Mouse (Mus musculus): ENCODE results near the gene Casp7.

Gene Casp7

GRCm38 (mm10) chr19:56424606-56425395 is 27.9 kb downstream of the Casp7 start:
- no peak for DNase-seq (ENCODE audit: extremely low spot score)

- DNase-seq (ENCODE audit: extremely low spot score): no peak
Measured at GRCm38 (mm10) chr19:56425492-56425891, 28.6 kb downstream of the Casp7 start.

GRCm38 (mm10) chr19:56430369-56430768 is 33.4 kb downstream of the Casp7 start:
- no peak for DNase-seq (ENCODE audit: extremely low spot score)

- DNase-seq (ENCODE audit: extremely low spot score): no peak
Measured at GRCm38 (mm10) chr19:56432706-56433105, 35.8 kb downstream of the Casp7 start.

GRCm38 (mm10) chr19:56433581-56433980 is 36.7 kb downstream of the Casp7 start:
- DNase-seq (ENCODE audit: extremely low spot score): no peak

GRCm38 (mm10) chr19:56436380-56436779 is 39.5 kb downstream of the Casp7 start:
- no peak for DNase-seq (ENCODE audit: extremely low spot score)

GRCm38 (mm10) chr19:56438357-56439071 is 41.6 kb downstream of the Casp7 start:
- no peak for DNase-seq (ENCODE audit: extremely low spot score)

- DNase-seq (ENCODE audit: extremely low spot score): no peak
Measured at GRCm38 (mm10) chr19:56439072-56439434, 42.1 kb downstream of the Casp7 start.

GRCm38 (mm10) chr19:56443445-56443844 is 46.5 kb downstream of the Casp7 start:
- DNase-seq (ENCODE audit: extremely low spot score): no peak

GRCm38 (mm10) chr19:56448784-56449183 is 51.9 kb downstream of the Casp7 start:
- DNase-seq (ENCODE audit: extremely low spot score): no peak

GRCm38 (mm10) chr19:56449537-56449936 is 52.6 kb downstream of the Casp7 start:
- DNase-seq (ENCODE audit: extremely low spot score): no peak

GRCm38 (mm10) chr19:56450892-56451291 is 54.0 kb downstream of the Casp7 start:
- DNase-seq (ENCODE audit: extremely low spot score): no peak

- no peak for DNase-seq (ENCODE audit: extremely low spot score)
Measured at GRCm38 (mm10) chr19:56451867-56452266, 54.9 kb downstream of the Casp7 start.

- no peak for DNase-seq (ENCODE audit: extremely low spot score)
Measured at GRCm38 (mm10) chr19:56452421-56452820, 55.5 kb downstream of the Casp7 start.

- DNase-seq (ENCODE audit: extremely low spot score): no peak
Measured at GRCm38 (mm10) chr19:56454862-56455261, 57.9 kb downstream of the Casp7 start.

GRCm38 (mm10) chr19:56455369-56455768 is 58.4 kb downstream of the Casp7 start:
- no peak for DNase-seq (ENCODE audit: extremely low spot score)

GRCm38 (mm10) chr19:56457569-56457968 is 60.6 kb downstream of the Casp7 start:
- no peak for DNase-seq (ENCODE audit: extremely low spot score)

GRCm38 (mm10) chr19:56459154-56460050 is 62.5 kb downstream of the Casp7 start:
- no peak for DNase-seq (ENCODE audit: extremely low spot score)

GRCm38 (mm10) chr19:56460241-56460640 is 63.3 kb downstream of the Casp7 start:
- DNase-seq (ENCODE audit: extremely low spot score): no peak

GRCm38 (mm10) chr19:56461522-56462101 is 64.7 kb downstream of the Casp7 start, which contains the start of gene Plekhs1:
Plekhs1 (plus strand) TSS chr19:56461640.
- DNase-seq (ENCODE audit: extremely low spot score): no peak

GRCm38 (mm10) chr19:56462786-56463185 is 65.9 kb downstream of the Casp7 start:
- DNase-seq (ENCODE audit: extremely low spot score): no peak

GRCm38 (mm10) chr19:56466486-56466885 is 69.6 kb downstream of the Casp7 start:
- DNase-seq (ENCODE audit: extremely low spot score): no peak

Measured in embryo, embryonic 9.5 days (tissue).